Mouse (Mus musculus): ENCODE results near the gene 2010111I01Rik. TPM values are rescaled to one million over a fixed set of nuclear protein-coding genes. Genes with fewer than 3 reads are reported as not detected.

Gene 2010111I01Rik
- total and polyA plus RNA-seq, 2 experiments from 2014 or later, result 16.2 to 30.3 TPM

DNA sequence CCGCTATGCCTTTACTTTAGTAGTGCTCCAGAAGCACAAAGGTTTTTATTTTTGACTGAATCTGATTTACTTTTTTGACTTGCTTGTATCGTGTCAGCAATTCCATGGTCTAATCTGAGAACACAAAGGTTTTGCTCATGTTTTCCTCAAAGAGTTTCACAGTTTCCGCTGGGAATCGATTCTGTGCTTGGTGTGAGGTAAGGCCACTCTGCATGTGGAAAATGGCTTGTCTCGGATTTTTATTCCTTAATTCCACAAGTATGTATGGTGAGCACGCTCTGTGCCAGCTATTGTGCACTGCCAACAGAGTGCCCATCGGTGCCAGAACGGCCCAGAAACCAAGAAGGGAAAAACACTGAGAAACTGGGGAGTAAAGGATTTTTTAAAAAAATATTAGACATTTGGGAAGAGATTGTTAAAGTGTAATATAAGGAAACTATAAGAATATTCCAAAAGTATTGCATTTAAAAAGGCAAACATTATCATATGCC, 132.8 kb downstream of the 2010111I01Rik start:
- Histone ChIP-seq H3K36me3 (ENCODE audit: insufficient read depth, low read length) (no peaks in the 10 kb centered on the region), H3K9me3 (ENCODE audit: low read length) (no peaks in the 10 kb centered on the region), H3K4me1 (ENCODE audit: insufficient read depth, low read length) (no peaks in the 10 kb centered on the region), H3K4me3 (ENCODE audit: low read depth, low read length) (no peak overlapping the region), H3K27me3 (ENCODE audit: insufficient read depth, low read length) (no peaks in the 10 kb centered on the region), H3K9ac (replicated peaks; ENCODE audit: low read length, poor library complexity, severe bottlenecking) (no peak overlapping the region), H3K4me2 (ENCODE audit: low read depth, low read length, poor library complexity, severe bottlenecking) (no peak overlapping the region), H3K27ac (ENCODE audit: low read depth, low read length) (no peak overlapping the region)
- 61% methylated on average over 8 of the region's 8 CpGs for WGBS
- no peak for ATAC-seq (ENCODE audit: low FRiP score)
- no peak for TF ChIP-seq CTCF (IDR thresholded peaks at IDR 0.05)
- DNase-seq (ENCODE audit: low spot score), result no peak

DNA sequence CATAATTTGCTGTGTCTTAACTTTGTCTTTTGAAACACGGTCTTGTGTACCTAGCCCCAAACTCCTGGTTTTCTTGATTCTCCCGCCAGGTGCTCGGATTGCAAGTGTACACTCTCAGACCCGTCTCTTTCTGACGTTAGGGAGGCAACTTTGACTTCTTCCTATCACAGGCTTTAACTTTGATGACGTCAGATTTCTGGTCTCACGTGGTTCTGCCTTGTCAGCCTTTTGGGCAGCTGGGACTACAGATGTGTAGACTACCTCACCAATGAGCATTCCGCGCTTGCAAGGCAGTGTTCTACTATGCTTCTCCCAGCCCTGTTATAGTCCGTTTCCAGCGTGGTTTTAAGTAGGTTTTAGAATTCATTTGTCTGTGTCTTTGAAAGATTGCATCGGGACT, 137.1 kb downstream of the 2010111I01Rik start:
- H3K27ac ChIP-seq (ENCODE audit: low read depth, low read length), result no peak overlapping the region
- no peak for TF ChIP-seq CTCF (IDR thresholded peaks at IDR 0.05)
- H3K4me1 ChIP-seq (ENCODE audit: insufficient read depth, low read length), result no peaks in the 10 kb centered on the region
- no peaks in the 10 kb centered on the region for H3K27me3 ChIP-seq (ENCODE audit: insufficient read depth, low read length)
- no peak overlapping the region for H3K4me3 ChIP-seq (ENCODE audit: low read depth, low read length)
- no peaks in the 10 kb centered on the region for H3K9me3 ChIP-seq (ENCODE audit: low read length)
- no peaks in the 10 kb centered on the region for H3K36me3 ChIP-seq (ENCODE audit: insufficient read depth, low read length)
- no peak overlapping the region for H3K9ac ChIP-seq (replicated peaks; ENCODE audit: low read length, poor library complexity, severe bottlenecking)
- H3K4me2 ChIP-seq (ENCODE audit: low read depth, low read length, poor library complexity, severe bottlenecking), result no peak overlapping the region
- no peak for DNase-seq (ENCODE audit: low spot score)
- 69% methylated on average over 12 of the region's 12 CpGs for WGBS
- no peak for ATAC-seq (ENCODE audit: low FRiP score)

DNA sequence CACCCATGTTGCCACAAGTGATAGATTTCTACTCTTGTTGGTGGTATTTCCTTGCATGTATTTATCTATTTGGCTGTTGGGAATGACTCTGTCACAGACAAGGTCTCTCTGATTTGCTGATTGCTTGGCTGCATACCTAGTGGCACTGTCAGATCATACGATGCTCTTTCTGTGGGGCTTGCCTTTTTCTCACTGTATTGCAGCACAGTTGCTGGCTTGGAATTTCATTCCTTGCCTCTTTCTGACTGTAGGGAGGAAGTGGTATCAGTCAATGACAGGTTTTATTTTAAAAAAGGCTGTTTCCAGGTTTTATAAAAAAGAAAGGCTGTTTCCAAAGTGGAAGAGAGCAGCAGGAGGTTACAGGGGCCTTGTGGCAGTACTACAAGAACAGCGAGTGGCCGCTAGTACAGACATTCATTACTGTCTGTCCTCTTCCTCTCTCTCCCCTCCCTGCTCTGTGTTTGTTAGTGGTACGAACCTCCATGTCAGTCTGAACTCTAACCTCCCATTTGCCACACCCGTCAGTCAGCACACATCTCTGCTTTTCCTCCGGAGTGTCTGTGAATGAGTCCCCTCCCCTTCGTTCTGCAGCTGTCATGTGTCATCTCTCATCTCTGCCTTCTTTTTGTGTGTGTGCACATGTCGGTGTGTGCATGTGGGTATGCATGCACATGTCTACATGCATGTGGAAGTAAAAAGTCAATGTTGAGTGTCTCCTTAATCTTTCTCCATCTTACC, 138.3 kb downstream of the 2010111I01Rik start:
- ATAC-seq (ENCODE audit: low FRiP score) (no peak), DNase-seq (ENCODE audit: low spot score) (no peak)
- no peak for TF ChIP-seq CTCF (IDR thresholded peaks at IDR 0.05)
- H3K27ac ChIP-seq (ENCODE audit: low read depth, low read length), result no peak overlapping the region
- 47% methylated on average over 8 of the region's 8 CpGs for WGBS
- no peaks in the 10 kb centered on the region for H3K27me3 ChIP-seq (ENCODE audit: insufficient read depth, low read length)
- no peak overlapping the region for H3K9ac ChIP-seq (replicated peaks; ENCODE audit: low read length, poor library complexity, severe bottlenecking)
- no peaks in the 10 kb centered on the region for H3K9me3 ChIP-seq (ENCODE audit: low read length)
- H3K4me2 ChIP-seq (ENCODE audit: low read depth, low read length, poor library complexity, severe bottlenecking), result no peak overlapping the region
- no peaks in the 10 kb centered on the region for H3K4me1 ChIP-seq (ENCODE audit: insufficient read depth, low read length)
- no peak overlapping the region for H3K4me3 ChIP-seq (ENCODE audit: low read depth, low read length)
- H3K36me3 ChIP-seq (ENCODE audit: insufficient read depth, low read length), result no peaks in the 10 kb centered on the region

DNA sequence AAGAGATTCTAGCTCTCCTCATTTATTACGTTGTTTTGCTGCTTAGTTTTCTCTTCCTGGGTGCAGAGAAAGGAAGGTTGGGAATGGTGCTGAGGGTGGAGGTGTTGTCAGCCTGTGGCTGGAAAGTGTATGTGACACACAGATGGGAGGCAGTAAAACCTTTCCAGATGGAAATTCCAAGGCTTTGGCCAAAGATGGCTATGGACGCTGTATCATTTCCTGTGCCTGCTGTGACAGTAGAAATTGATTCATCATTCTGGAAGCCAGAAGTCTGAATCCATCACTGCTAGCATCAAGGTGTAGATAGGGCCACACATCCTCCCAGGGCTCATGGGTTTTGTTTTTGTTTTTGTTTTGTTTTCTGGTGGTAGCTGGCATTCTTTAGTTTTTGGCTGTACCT, 141.9 kb downstream of the 2010111I01Rik start:
- Histone ChIP-seq H3K4me3 (ENCODE audit: low read depth, low read length) (no peak overlapping the region), H3K9ac (replicated peaks; ENCODE audit: low read length, poor library complexity, severe bottlenecking) (no peak overlapping the region), H3K27me3 (ENCODE audit: insufficient read depth, low read length) (no peaks in the 10 kb centered on the region), H3K4me2 (ENCODE audit: low read depth, low read length, poor library complexity, severe bottlenecking) (no peak overlapping the region), H3K4me1 (ENCODE audit: insufficient read depth, low read length) (no peaks in the 10 kb centered on the region), H3K27ac (ENCODE audit: low read depth, low read length) (no peak overlapping the region), H3K9me3 (ENCODE audit: low read length) (no peaks in the 10 kb centered on the region), H3K36me3 (ENCODE audit: insufficient read depth, low read length) (no peaks in the 10 kb centered on the region)
- WGBS, result 77% methylated on average over 2 of the region's 2 CpGs
- no peak for TF ChIP-seq CTCF (IDR thresholded peaks at IDR 0.05)
- ATAC-seq (ENCODE audit: low FRiP score) (no peak), DNase-seq (ENCODE audit: low spot score) (no peak)

DNA sequence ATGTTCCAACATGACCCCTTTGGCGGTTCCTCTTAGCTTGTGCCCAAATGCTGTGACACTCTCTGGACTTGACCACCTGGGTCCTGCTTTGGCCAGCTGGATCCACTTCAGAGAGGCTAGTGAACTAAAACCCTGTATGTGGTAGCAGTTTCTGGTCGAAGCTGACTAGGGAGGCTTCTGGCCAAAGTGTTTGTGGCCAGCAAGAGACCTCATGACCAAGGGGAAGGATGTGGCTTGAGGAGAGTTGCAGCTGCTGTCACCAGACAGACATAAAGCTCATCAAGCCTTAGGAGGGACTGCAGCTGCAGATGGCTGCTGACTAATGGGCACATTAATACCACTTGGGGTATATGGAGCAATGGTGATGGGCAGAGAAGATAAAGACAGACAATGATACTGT, 143.9 kb downstream of the 2010111I01Rik start:
- WGBS, result 76% methylated on average over 2 of the region's 2 CpGs
- no peak for TF ChIP-seq CTCF (IDR thresholded peaks at IDR 0.05)
- no peak overlapping the region for H3K4me3 ChIP-seq (ENCODE audit: low read depth, low read length)
- H3K27me3 ChIP-seq (ENCODE audit: insufficient read depth, low read length), result no peaks in the 10 kb centered on the region
- H3K9ac ChIP-seq (replicated peaks; ENCODE audit: low read length, poor library complexity, severe bottlenecking), result no peak overlapping the region
- H3K4me1 ChIP-seq (ENCODE audit: insufficient read depth, low read length), result 0 out of 2 replicates have a peak, but pooled peaks cover 8% of the 10 kb centered on the region
- DNase-seq (ENCODE audit: low spot score), result no peak
- ATAC-seq (ENCODE audit: low FRiP score), result no peak
- no peak overlapping the region for H3K4me2 ChIP-seq (ENCODE audit: low read depth, low read length, poor library complexity, severe bottlenecking)
- H3K27ac ChIP-seq (ENCODE audit: low read depth, low read length), result no peak overlapping the region
- no peaks in the 10 kb centered on the region for H3K36me3 ChIP-seq (ENCODE audit: insufficient read depth, low read length)
- H3K9me3 ChIP-seq (ENCODE audit: low read length), result no peaks in the 10 kb centered on the region

GRCm38 (mm10) chr13:63111297-63112042, 146.8 kb downstream of the 2010111I01Rik start:
- WGBS, result 62% methylated on average over 5 of the region's 5 CpGs
- H3K27ac ChIP-seq (ENCODE audit: low read depth, low read length), result no peak overlapping the region; the same call in 1 of the 2 replicates
- no peak overlapping the region for H3K9ac ChIP-seq (replicated peaks; ENCODE audit: low read length, poor library complexity, severe bottlenecking)
- no peak overlapping the region for H3K4me2 ChIP-seq (ENCODE audit: low read depth, low read length, poor library complexity, severe bottlenecking)
- H3K4me3 ChIP-seq (ENCODE audit: low read depth, low read length), result no peak overlapping the region
- peaks cover 8% of the 10 kb centered on the region; the same call in 1 of the 2 replicates for H3K4me1 ChIP-seq (ENCODE audit: insufficient read depth, low read length)
- H3K27me3 ChIP-seq (ENCODE audit: insufficient read depth, low read length), result no peaks in the 10 kb centered on the region
- no peaks in the 10 kb centered on the region for H3K36me3 ChIP-seq (ENCODE audit: insufficient read depth, low read length)
- ATAC-seq (ENCODE audit: low FRiP score), result no peak
- no peak for TF ChIP-seq CTCF (IDR thresholded peaks at IDR 0.05)
- no peaks in the 10 kb centered on the region for H3K9me3 ChIP-seq (ENCODE audit: low read length)
- no peak for DNase-seq (ENCODE audit: low spot score)

Measured in midbrain, postnatal 0 days (tissue).